ENCODE assay signal across 7 mouse cellular contexts in the genomic region with DNA sequence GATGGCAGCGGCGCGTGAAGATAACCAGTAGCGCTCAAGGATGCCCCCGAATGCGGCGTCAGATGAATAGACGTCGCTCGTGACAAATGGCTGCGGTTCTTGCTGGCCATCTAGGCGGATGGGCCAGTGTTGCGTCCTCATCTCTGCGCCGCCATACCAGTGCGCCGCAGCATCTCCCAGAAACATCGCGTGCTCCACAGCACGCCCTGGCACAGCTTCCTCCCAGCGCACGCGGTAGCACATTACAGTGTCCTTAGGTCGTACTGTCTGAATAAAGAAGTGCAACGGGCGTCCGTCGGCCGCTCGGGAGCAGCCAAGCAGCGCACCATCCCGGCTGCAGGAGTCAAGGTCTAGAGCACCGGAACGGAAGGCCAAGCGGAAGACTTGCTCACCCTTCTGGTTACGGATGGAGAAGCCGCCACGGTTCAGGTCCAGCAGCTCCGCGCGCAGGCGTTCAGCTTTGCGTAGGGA. TPM values are rescaled to one million over a fixed set of nuclear protein-coding genes. Genes with fewer than 3 reads are reported as not detected.
DNase-seq lines count a peak whose midpoint lies in the region; ATAC-seq lines count a peak whose summit lies in the region.

No protein-coding gene starts in this region.

- H3K4me3 ChIP-seq in limb, embryonic 11.5 days (ENCODE audit: low read depth, low read length), result peak overlapping the region; percentile 23; the same call in 1 of the 2 replicates

- no peak overlapping the region for H3K9ac ChIP-seq in limb, embryonic 11.5 days (ENCODE audit: low read length)

- no peaks in the 10 kb centered on the region for H3K36me3 ChIP-seq in limb, embryonic 11.5 days (ENCODE audit: control insufficient read depth, insufficient read depth, low read length)

- ATAC-seq in granulocyte monocyte progenitor cell, adult 5-6 weeks (replicated peaks; ENCODE audit: poor library complexity, severe bottlenecking), result 0 out of 2 replicates have a peak, but pooled peaks have one; percentile 8
- no peak for ATAC-seq in limb, embryonic 11.5 days (ENCODE audit: insufficient number of reproducible peaks, low FRiP score, low TSS enrichment, low read depth)
- no peak for ATAC-seq in monocyte, adult 5-6 weeks (replicated peaks; ENCODE audit: insufficient number of reproducible peaks, low FRiP score, low TSS enrichment, poor library complexity, severe bottlenecking)

- no peaks in the 10 kb centered on the region for H3K9me3 ChIP-seq in limb, embryonic 11.5 days (ENCODE audit: control insufficient read depth, low read length)

- peaks cover 65% of the 10 kb centered on the region for H3K27me3 ChIP-seq in limb, embryonic 11.5 days (ENCODE audit: control insufficient read depth, insufficient read depth, low read length)

- DNase-seq in thymus, postnatal 4 days, result peak; percentile 18
- DNase-seq in thymus, adult 18-20 months, result no peak
- DNase-seq in limb, embryonic 11.5 days (ENCODE audit: low spot score), result peak; percentile 60
- DNase-seq in left cerebral cortex, adult 18-20 months (ENCODE audit: low spot score in 2 of 2), result no peak
- DNase-seq in T-cell, adult 2 months (ENCODE audit: low spot score), result no peak

- no peak overlapping the region for H3K27ac ChIP-seq in limb, embryonic 11.5 days (replicated peaks; ENCODE audit: low read depth, low read length)

- peak overlapping the region; percentile 43 for H3K4me2 ChIP-seq in limb, embryonic 11.5 days (ENCODE audit: low read depth, severe bottlenecking)

- 3% methylated on average over 43 of the region's 43 CpGs for WGBS in limb, embryonic 11.5 days

- peaks cover 17% of the 10 kb centered on the region for H3K4me1 ChIP-seq in limb, embryonic 11.5 days (ENCODE audit: control insufficient read depth, insufficient read depth, low read length)

RNA-seq across cellular contexts. Expression of gene AI464131, which starts 3.9 kb away (rescaled TPM):
- total RNA-seq in granulocyte monocyte progenitor cell, adult 5-6 weeks (2014; fragmentation: Nextera tagmentation), result not detected in 2 replicates
- total RNA-seq in granulocyte monocyte progenitor cell, adult 5-6 weeks (2017), result not detected in 2 replicates
- 3.9 and 4.2 TPM in 2 replicates for polyA plus RNA-seq in limb, embryonic 11.5 days (2014; fragmentation: Nextera tagmentation; extraction: Ambion mirVana)
- 10 to 100 TPM; 23.5 to 24.3 TPM for total RNA-seq in left cerebral cortex, adult 18-20 months (2021)
- total RNA-seq in monocyte, adult 5-6 weeks (2017), result 0.21 TPM in 1 of 3 replicates, not detected in the others

RNA-seq across cellular contexts. Expression of gene 1110017D15Rik, which starts 18.2 kb away (rescaled TPM):
- total RNA-seq in granulocyte monocyte progenitor cell, adult 5-6 weeks (2014; fragmentation: Nextera tagmentation), result 1.9 TPM in 1 of 2 replicates, not detected in the other
- total RNA-seq in granulocyte monocyte progenitor cell, adult 5-6 weeks (2017), result not detected in 2 replicates
- 3.2 and 3.8 TPM in 2 replicates for polyA plus RNA-seq in limb, embryonic 11.5 days (2014; fragmentation: Nextera tagmentation; extraction: Ambion mirVana)
- total RNA-seq in left cerebral cortex, adult 18-20 months (2021), result 1 to 10 TPM; 5.1 to 5.7 TPM
- 2.1 to 2.2 TPM in 2 of 3 replicates, not detected in the other for total RNA-seq in monocyte, adult 5-6 weeks (2017)

RNA-seq across cellular contexts. Expression of gene Nudt2, which starts 34.0 kb away (rescaled TPM):
- 12.3 and 72.3 TPM in 2 replicates for total RNA-seq in granulocyte monocyte progenitor cell, adult 5-6 weeks (2014; fragmentation: Nextera tagmentation)
- total RNA-seq in granulocyte monocyte progenitor cell, adult 5-6 weeks (2017), result 15.1 and 26.5 TPM in 2 replicates
- polyA plus RNA-seq in limb, embryonic 11.5 days (2014; fragmentation: Nextera tagmentation; extraction: Ambion mirVana), result 53.3 and 55.8 TPM in 2 replicates
- 10 to 100 TPM; 31.9 to 33.9 TPM for total RNA-seq in left cerebral cortex, adult 18-20 months (2021)
- 4.4 to 10.3 TPM (median 5.0 TPM) in 3 replicates for total RNA-seq in monocyte, adult 5-6 weeks (2017)

RNA-seq across cellular contexts. Expression of gene Kif24, which starts 34.3 kb away (rescaled TPM):
- 23.2 and 35.0 TPM in 2 replicates for total RNA-seq in granulocyte monocyte progenitor cell, adult 5-6 weeks (2014; fragmentation: Nextera tagmentation)
- 12.8 and 15.4 TPM in 2 replicates for total RNA-seq in granulocyte monocyte progenitor cell, adult 5-6 weeks (2017)
- 7.4 and 10.7 TPM in 2 replicates for polyA plus RNA-seq in limb, embryonic 11.5 days (2014; fragmentation: Nextera tagmentation; extraction: Ambion mirVana)
- total RNA-seq in left cerebral cortex, adult 18-20 months (2021), result 1 to 10 TPM in 1 of 2 experiments, under 1 TPM in 1; 0.49 to 1.2 TPM
- total RNA-seq in monocyte, adult 5-6 weeks (2017), result 0.57 to 1.6 TPM (median 1.3 TPM) in 3 replicates

Comparison
In these comparisons a context has a peak if more than half of its experiments do, and no peak if none do; other contexts are left out.
1. DNase-seq: peak in thymus, postnatal 4 days (single experiment) and limb, embryonic 11.5 days (single experiment); none in thymus, adult 18-20 months (0 of 2), left cerebral cortex, adult 18-20 months (0 of 2) and T-cell, adult 2 months (single experiment).
2. RNA of gene AI464131, which starts 3.9 kb away (total RNA-seq): 23.5 to 24.3 TPM in left cerebral cortex, adult 18-20 months; not detected in granulocyte monocyte progenitor cell, adult 5-6 weeks and 0.21 TPM in monocyte, adult 5-6 weeks; every median in the first group is over 10 times any median in the second.